Mouse (Mus musculus): ENCODE data around the gene Mmachc. TPM values are rescaled to one million over a fixed set of nuclear protein-coding genes. Genes with fewer than 3 reads are reported as not detected.

Gene Mmachc
- polyA plus RNA-seq, 1 experiment = 35.9 TPM

DNA sequence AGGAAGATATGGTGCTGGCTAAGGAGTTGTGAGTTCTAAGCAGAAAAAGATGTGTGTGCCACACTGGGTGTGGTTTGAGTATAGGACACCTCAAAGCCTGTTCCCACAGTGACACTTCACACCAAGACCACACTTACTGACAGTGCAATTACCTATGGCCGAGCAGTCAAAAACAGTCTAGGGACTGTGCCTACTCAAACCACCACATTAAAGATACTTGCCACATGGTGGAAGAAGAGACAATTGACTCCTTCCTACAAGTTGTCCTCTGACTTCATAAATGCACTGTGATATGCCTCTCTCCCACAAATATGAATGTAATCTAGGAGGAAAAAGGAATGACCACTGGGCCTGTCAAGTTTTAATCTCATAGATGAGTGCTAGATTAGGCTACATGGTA is 7.2 kb downstream of the Mmachc start:
- no peaks in the 10 kb centered on the region for H3K9me3 ChIP-seq (replicated peaks; ENCODE audit: control insufficient read depth, insufficient read depth, low read length, poor library complexity, severe bottlenecking)
- H3K9ac ChIP-seq (ENCODE audit: low read depth, poor library complexity, severe bottlenecking) = no peak overlapping the region
- no peaks in the 10 kb centered on the region for H3K27me3 ChIP-seq (ENCODE audit: control insufficient read depth, insufficient read depth, low read length, poor library complexity, severe bottlenecking)
- H3K27ac ChIP-seq (ENCODE audit: insufficient read depth, low read length) = peak overlapping the region; percentile 52
- H3K4me1 ChIP-seq (ENCODE audit: control insufficient read depth, insufficient read depth, low read length) = no peaks in the 10 kb centered on the region
- H3K36me3 ChIP-seq (ENCODE audit: control insufficient read depth, insufficient read depth, low read length, poor library complexity, severe bottlenecking) = peaks cover 60% of the 10 kb centered on the region
- TF ChIP-seq EP300 (IDR thresholded peaks at IDR 0.05; ENCODE audit: insufficient read depth, low read depth, low read length) (no peak), POLR2A (IDR thresholded peaks at IDR 0.05; ENCODE audit: insufficient read depth, low read length) (no peak), CTCF (IDR thresholded peaks at IDR 0.05; ENCODE audit: low read depth, low read length) (no peak)
- no peak overlapping the region for H3K4me3 ChIP-seq (ENCODE audit: low read depth, low read length)

DNA sequence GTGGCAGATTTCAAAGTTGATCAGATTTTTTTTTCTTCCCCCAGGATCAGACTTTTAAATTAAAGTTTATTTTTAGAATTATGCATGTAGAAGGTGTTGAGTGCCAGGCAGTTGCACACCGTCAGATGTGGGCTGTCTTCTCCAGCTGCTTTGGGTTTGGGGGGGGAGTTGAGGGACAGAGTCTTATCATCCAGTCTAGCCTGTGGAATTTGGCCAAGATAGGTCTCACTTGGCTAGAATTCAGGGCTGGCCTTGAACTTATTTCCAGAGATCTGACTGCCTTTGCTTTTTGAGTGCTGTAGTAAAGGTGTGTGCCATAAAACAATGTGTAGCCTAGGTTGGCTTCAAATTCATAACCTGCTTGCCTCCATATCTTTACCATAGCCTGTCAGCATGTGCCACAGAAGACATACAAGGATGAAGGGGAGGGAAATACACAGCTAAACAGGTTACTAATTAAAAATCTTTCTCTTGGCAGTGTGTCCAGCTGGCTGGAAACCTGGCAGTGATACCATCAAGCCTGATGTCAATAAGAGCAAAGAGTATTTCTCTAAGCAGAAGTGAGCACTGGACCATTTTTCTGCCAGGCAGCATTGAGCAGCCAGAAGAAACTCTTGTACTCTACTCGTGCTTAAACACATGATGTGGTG is 9.4 kb downstream of the Mmachc start:
- H3K4me1 ChIP-seq (ENCODE audit: control insufficient read depth, insufficient read depth, low read length) = no peaks in the 10 kb centered on the region
- H3K36me3 ChIP-seq (ENCODE audit: control insufficient read depth, insufficient read depth, low read length, poor library complexity, severe bottlenecking) = peaks cover 74% of the 10 kb centered on the region
- TF ChIP-seq EP300 (IDR thresholded peaks at IDR 0.05; ENCODE audit: insufficient read depth, low read depth, low read length) (no peak), CTCF (IDR thresholded peaks at IDR 0.05; ENCODE audit: low read depth, low read length) (no peak), POLR2A (IDR thresholded peaks at IDR 0.05; ENCODE audit: insufficient read depth, low read length) (no peak)
- no peak overlapping the region for H3K4me3 ChIP-seq (ENCODE audit: low read depth, low read length)
- no peak overlapping the region for H3K9ac ChIP-seq (ENCODE audit: low read depth, poor library complexity, severe bottlenecking)
- no peak overlapping the region for H3K27ac ChIP-seq (ENCODE audit: insufficient read depth, low read length)
- H3K9me3 ChIP-seq (replicated peaks; ENCODE audit: control insufficient read depth, insufficient read depth, low read length, poor library complexity, severe bottlenecking) = no peaks in the 10 kb centered on the region
- no peaks in the 10 kb centered on the region for H3K27me3 ChIP-seq (ENCODE audit: control insufficient read depth, insufficient read depth, low read length, poor library complexity, severe bottlenecking)

DNA sequence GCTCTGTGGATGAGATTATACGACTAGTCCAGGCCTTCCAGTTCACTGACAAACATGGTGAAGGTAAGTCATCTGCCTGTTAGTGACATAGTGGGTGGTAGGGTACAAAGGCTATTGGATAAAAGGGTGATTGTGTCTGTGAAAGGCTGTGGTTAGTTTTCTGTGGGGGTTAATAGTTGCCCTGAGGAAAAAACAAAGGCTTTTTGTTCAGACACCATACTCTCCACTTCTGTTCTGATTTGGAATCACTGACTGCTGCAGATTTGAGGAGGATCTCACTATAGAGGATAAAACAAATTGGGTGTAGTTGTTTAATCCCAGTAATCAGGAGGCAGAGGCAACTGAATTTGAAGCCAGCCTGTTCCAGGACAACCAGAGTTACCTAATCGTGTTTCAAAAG is 14.4 kb downstream of the Mmachc start:
- TF ChIP-seq EP300 (IDR thresholded peaks at IDR 0.05; ENCODE audit: insufficient read depth, low read depth, low read length) (no peak), POLR2A (IDR thresholded peaks at IDR 0.05; ENCODE audit: insufficient read depth, low read length) (no peak), CTCF (IDR thresholded peaks at IDR 0.05; ENCODE audit: low read depth, low read length) (no peak)
- H3K9ac ChIP-seq (ENCODE audit: low read depth, poor library complexity, severe bottlenecking) = no peak overlapping the region

DNA sequence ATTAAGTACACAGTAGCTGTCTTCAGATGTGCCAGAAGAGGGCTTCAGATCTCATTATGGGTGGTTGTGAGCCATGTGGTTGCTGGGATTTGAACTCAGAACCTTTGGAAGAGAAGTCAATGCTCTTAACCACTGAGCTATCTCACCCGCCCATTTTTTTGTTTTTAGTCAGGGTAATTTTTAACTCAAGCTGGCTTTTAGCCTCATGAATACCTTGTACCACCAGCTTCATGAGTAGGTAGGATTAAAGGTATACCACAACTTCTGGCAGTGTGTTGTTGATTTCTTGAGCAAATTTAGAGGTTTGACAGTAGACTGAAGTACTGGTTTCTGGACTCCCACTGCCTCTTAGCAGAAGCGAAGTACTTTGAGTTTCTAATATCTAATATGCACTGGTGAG is 16.1 kb downstream of the Mmachc start:
- Histone ChIP-seq H3K27me3 (ENCODE audit: control insufficient read depth, insufficient read depth, low read length, poor library complexity, severe bottlenecking) (no peaks in the 10 kb centered on the region), H3K9me3 (replicated peaks; ENCODE audit: control insufficient read depth, insufficient read depth, low read length, poor library complexity, severe bottlenecking) (no peaks in the 10 kb centered on the region)

More for the DNA sequence above, 14.4 kb downstream of the Mmachc start:
- Histone ChIP-seq H3K36me3 (ENCODE audit: control insufficient read depth, insufficient read depth, low read length, poor library complexity, severe bottlenecking) (peaks cover 97% of the 10 kb centered on the region), H3K4me3 (ENCODE audit: low read depth, low read length) (no peak overlapping the region), H3K9me3 (replicated peaks; ENCODE audit: control insufficient read depth, insufficient read depth, low read length, poor library complexity, severe bottlenecking) (no peaks in the 10 kb centered on the region), H3K27me3 (ENCODE audit: control insufficient read depth, insufficient read depth, low read length, poor library complexity, severe bottlenecking) (no peaks in the 10 kb centered on the region), H3K4me1 (ENCODE audit: control insufficient read depth, insufficient read depth, low read length) (no peaks in the 10 kb centered on the region), H3K27ac (ENCODE audit: insufficient read depth, low read length) (0 out of 2 replicates have a peak overlapping the region, but pooled peaks have one; percentile 16)

DNA sequence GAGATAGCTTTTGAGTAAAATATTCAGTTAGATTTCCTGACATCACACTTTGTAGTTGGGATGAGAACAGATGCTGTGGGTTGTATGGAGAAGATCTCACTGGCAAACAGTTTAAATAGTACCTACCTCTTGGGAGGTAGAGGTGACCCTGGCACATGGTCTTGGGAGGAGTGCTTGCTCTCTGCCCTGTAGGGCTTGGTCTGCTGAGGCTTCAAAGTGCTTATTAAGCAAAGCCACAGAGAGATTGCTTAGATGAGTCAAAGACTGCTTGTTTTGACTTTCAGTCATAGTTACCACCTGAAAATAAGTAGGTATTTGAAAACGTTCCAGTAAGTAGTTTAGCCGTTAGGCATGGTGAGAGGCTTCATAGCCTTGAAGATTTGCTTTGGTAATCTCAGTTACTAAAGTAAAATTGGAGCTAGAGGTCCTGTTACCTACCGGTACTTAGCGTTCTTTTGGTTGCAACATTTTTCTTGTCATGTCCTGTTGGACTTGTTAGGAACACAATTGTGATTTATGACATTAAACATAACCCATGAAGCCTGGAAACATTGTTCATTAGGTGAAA is 18.8 kb downstream of the Mmachc start:
- no peaks in the 10 kb centered on the region for H3K4me1 ChIP-seq (ENCODE audit: control insufficient read depth, insufficient read depth, low read length)
- no peaks in the 10 kb centered on the region for H3K9me3 ChIP-seq (replicated peaks; ENCODE audit: control insufficient read depth, insufficient read depth, low read length, poor library complexity, severe bottlenecking)
- peak overlapping the region; percentile 34 for H3K4me3 ChIP-seq (ENCODE audit: low read depth, low read length)

More for the DNA sequence above, 16.1 kb downstream of the Mmachc start:
- no peak for TF ChIP-seq EP300 (IDR thresholded peaks at IDR 0.05; ENCODE audit: insufficient read depth, low read depth, low read length)
- TF ChIP-seq CTCF (IDR thresholded peaks at IDR 0.05; ENCODE audit: low read depth, low read length) = no peak
- no peak for TF ChIP-seq POLR2A (IDR thresholded peaks at IDR 0.05; ENCODE audit: insufficient read depth, low read length)
- Histone ChIP-seq H3K4me3 (ENCODE audit: low read depth, low read length) (no peak overlapping the region), H3K27ac (ENCODE audit: insufficient read depth, low read length) (no peak overlapping the region), H3K4me1 (ENCODE audit: control insufficient read depth, insufficient read depth, low read length) (no peaks in the 10 kb centered on the region), H3K36me3 (ENCODE audit: control insufficient read depth, insufficient read depth, low read length, poor library complexity, severe bottlenecking) (peaks cover 95% of the 10 kb centered on the region), H3K9ac (ENCODE audit: low read depth, poor library complexity, severe bottlenecking) (no peak overlapping the region)

DNA sequence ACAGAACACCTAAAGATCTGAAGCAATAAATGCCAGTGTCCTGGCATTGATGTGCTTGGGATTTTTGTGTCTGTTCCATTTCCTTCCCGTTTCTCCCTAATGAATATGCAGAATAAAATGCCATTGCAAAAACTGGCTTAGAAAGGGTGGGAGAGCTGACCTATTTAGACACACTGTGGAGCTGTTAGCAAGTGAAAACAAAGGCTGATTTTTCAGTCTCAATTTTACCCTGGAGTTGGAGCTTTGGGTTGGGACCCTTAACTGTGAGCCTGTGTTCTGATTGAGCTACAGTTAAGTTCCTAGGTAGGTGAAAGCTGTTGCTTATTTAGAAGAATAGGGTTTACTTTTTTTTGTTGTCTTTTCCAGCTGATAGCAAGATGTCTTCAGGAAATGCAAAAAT is 21.2 kb downstream of the Mmachc start:
- peak overlapping the region; percentile 62; the same call in 1 of the 2 replicates for H3K27ac ChIP-seq (ENCODE audit: insufficient read depth, low read length)
- peak overlapping the region; percentile 62 for H3K9ac ChIP-seq (ENCODE audit: low read depth, poor library complexity, severe bottlenecking)
- H3K9me3 ChIP-seq (replicated peaks; ENCODE audit: control insufficient read depth, insufficient read depth, low read length, poor library complexity, severe bottlenecking) = no peaks in the 10 kb centered on the region
- TF ChIP-seq EP300 (IDR thresholded peaks at IDR 0.05; ENCODE audit: insufficient read depth, low read depth, low read length) (no peak), CTCF (IDR thresholded peaks at IDR 0.05; ENCODE audit: low read depth, low read length) (no peak), POLR2A (IDR thresholded peaks at IDR 0.05; ENCODE audit: insufficient read depth, low read length) (no peak)
- H3K36me3 ChIP-seq (ENCODE audit: control insufficient read depth, insufficient read depth, low read length, poor library complexity, severe bottlenecking) = peaks cover 56% of the 10 kb centered on the region
- no peaks in the 10 kb centered on the region for H3K27me3 ChIP-seq (ENCODE audit: control insufficient read depth, insufficient read depth, low read length, poor library complexity, severe bottlenecking)
- peak overlapping the region; percentile 100 for H3K4me3 ChIP-seq (ENCODE audit: low read depth, low read length)
- H3K4me1 ChIP-seq (ENCODE audit: control insufficient read depth, insufficient read depth, low read length) = no peaks in the 10 kb centered on the region

More for the DNA sequence above, 18.8 kb downstream of the Mmachc start:
- Histone ChIP-seq H3K27me3 (ENCODE audit: control insufficient read depth, insufficient read depth, low read length, poor library complexity, severe bottlenecking) (no peaks in the 10 kb centered on the region), H3K27ac (ENCODE audit: insufficient read depth, low read length) (peak overlapping the region; percentile 11; the same call in 1 of the 2 replicates), H3K36me3 (ENCODE audit: control insufficient read depth, insufficient read depth, low read length, poor library complexity, severe bottlenecking) (peaks cover 79% of the 10 kb centered on the region), H3K9ac (ENCODE audit: low read depth, poor library complexity, severe bottlenecking) (peak overlapping the region; percentile 62; the same call in 1 of the 2 replicates)
- TF ChIP-seq POLR2A (IDR thresholded peaks at IDR 0.05; ENCODE audit: insufficient read depth, low read length) (no peak), EP300 (IDR thresholded peaks at IDR 0.05; ENCODE audit: insufficient read depth, low read depth, low read length) (no peak), CTCF (IDR thresholded peaks at IDR 0.05; ENCODE audit: low read depth, low read length) (no peak)

All from ES-Bruce4 (cell line).